Mouse (Mus musculus) retina, adult 2 months (tissue): ENCODE measurements around the gene Ceacam13.
"Not testable (repeated sequence)": the region's sequence is repeated elsewhere in the genome, so short reads cannot be mapped to it uniquely, and the experiment has no call there.

ENCODE experiments used
- DNase-seq: peaks from one replicate; pipeline ENCODE4 v3.0.0-alpha.2; 2012; ENCODE audit warnings: low read depth, low spot score

Ceacam13 gene

GRCm38 (mm10) chr7:18009589-18009988 lies at the start of gene Ceacam13:
Gene Ceacam13 (plus strand): TSS chr7:18009889.
- no peak for DNase-seq

GRCm38 (mm10) chr7:17971824-17972223 lies 37.9 kb upstream of the Ceacam13 start, which contains the start of gene Ceacam11:
Gene Ceacam11 (plus strand): TSS chr7:17972124.
- DNase-seq = no peak

- not testable (repeated sequence) for DNase-seq
These were observed 8.6 kb upstream of the Ceacam13 start for GRCm38 (mm10) chr7:18001131-18001530.

GRCm38 (mm10) chr7:18065629-18066028 lies 55.9 kb downstream of the Ceacam13 start, which contains the start of gene Ceacam12:
Gene Ceacam12 (plus strand): TSS chr7:18065929.
- no peak for DNase-seq
